Mouse (Mus musculus) lung, postnatal 14 days (tissue): Measurements from ENCODE around the gene 3110082J24Rik.
"Not testable (repeated sequence)": the region's sequence is repeated elsewhere in the genome, so short reads cannot be mapped to it uniquely, and the experiment has no call there.

ENCODE experiments used
- DNase-seq: peaks from one replicate; pipeline ENCODE4 v3.0.0; 2021

Gene 3110082J24Rik

GRCm38 (mm10) chr5:30071677-30072076, 34.2 kb downstream of the 3110082J24Rik start:
- no peak for DNase-seq

GRCm38 (mm10) chr5:30067726-30068125, 38.2 kb downstream of the 3110082J24Rik start:
- DNase-seq, result no peak

- not testable (repeated sequence) for DNase-seq
Observed at GRCm38 (mm10) chr5:30059607-30060006, 46.3 kb downstream of the 3110082J24Rik start.

GRCm38 (mm10) chr5:30058216-30058731, 47.6 kb downstream of the 3110082J24Rik start:
- DNase-seq, result no peak
